Mouse (Mus musculus) testis, postnatal 14 days (tissue): ENCODE results near the gene Asxl1.

Source experiments
- DNase-seq: peaks from one replicate; pipeline ENCODE4 v3.0.0; 2021; ENCODE audit warnings: low spot score

Gene Asxl1

DNA sequence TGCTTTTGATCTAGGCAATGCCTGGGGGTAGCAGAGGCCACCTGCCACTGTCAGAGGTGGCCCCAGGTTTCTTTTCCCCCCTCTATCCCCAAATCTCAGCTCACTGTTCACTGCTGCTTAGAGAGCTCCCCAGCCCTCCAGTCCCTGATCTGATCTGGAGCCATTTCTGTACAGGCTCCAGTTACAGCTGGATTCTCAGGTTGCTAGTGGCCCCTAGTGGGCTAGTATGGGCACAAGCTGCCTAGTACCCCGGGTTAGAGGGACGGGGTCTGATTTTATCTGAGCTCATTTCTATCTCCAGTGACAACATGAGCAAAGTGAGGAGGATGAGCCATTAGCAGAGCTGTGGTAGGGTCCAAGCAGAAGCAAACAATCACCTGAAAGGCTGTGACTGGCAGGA is 69.0 kb downstream of the Asxl1 start:
- DNase-seq: no peak

DNA sequence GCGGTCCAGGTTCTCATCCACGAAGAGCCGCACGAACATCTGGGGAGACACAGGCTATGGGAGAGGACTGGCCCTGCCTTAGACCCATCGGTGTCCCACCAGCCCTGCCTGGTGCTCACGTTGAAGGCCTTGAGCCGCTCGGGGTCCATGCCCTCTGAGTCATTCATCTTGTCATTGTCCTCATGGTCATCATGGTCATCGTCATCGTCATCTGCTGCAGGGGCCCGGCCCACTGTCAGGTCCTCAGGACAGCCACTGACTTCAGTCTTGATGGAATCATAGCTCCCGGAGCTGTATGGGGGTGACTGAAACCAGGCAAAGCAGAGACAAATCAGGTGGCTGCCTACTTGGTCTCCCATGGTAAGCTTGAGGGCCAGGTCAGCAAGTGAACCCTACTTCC is 72.2 kb downstream of the Asxl1 start:
- DNase-seq: no peak

DNA sequence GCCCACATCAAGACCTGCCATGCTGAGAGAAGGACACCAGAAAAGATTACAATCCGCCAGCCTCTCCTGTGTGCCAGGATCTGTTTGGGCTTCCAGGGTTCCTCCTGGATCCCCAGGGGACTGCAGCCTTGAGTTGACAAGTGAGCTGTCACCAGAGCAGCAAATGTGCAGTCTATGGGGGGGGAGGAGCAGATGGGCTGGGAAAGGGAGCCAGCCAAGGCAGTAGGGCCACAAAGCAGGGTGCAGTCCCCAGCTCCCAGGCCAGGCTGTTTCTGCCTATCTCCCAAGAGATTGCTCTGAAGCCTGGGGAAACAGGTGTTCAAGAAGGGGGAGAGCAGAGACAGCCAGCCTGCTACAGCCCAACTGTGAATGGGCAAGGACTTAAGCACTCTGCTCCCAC is 72.8 kb downstream of the Asxl1 start:
- DNase-seq: no peak

DNA sequence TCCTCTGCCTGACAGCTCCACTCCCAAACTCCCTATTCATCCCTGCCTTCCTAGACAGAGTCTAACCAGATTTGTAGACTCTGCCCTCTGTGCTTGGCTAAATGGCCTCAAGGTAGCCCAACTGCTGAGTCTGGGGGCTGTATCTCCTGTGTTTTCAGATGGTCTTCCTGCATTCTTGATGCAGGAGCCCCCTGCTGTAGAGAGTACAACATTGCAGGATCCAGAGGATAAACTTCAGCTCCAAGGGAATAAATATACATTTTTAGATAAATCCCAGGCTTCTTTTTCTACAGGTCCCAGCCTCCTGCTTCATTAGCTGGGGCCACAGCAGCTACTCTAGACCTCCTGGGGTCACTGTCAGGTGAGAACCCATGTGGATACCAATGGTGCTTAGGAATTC is 75.6 kb downstream of the Asxl1 start:
- DNase-seq: no peak

DNA sequence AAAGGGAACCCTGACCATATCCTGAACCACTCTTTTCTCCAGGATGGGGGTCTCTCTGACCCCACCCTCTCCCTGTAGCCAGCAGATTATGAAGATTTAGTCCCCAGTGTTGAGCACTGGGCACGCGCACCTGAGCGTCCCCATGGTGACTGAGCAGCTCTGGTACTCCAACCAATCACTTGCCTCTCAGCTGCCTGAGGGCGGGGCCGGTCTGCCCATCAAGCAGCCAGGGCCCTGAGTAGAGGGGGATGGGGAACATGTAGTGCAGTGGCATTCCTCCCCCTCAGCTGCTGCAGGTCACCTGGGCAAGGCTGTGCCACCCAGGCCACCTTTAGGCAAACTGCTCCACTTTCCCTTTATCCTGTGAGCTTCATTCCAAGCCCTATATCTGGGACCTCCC is 76.4 kb downstream of the Asxl1 start:
- DNase-seq: no peak

DNA sequence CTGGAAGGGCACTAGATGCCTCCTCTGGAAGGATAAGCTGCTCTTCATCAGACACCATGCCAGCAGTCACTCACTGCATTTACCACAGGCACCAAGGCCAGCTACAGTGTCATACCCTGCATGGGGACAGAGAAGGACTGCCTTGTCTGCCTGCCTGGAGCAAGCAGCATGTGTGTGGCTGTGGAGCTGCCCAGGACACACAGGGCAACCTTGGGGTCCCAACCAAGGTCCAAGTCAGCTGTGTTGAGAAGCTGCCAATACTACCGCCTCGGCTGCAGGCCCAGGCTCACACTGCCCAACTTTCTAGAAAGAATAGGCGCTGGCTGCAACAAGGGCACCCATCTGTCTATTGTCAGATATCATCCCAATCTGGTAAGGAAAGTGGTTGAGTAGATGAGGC is 77.5 kb downstream of the Asxl1 start:
- DNase-seq: no peak

DNA sequence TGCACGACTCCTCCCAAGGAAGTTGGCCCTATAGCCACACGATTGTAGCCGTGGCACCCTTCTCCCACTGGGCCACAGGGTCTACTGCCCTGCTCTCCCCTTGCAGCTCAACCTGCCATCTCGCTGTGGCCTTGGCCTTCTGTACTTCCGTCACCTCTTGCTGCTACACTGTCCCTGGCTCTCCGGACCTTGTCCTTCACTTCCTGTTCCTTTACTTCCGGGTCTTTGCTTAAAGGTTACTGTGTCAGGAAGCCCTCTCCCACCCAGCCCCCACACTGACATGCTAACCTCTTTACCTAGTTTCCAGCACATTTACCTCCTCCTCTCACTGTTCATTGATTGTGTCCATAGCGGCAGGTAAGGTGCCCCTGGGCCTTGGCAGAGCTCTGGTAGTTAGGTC is 78.9 kb downstream of the Asxl1 start:
- no peak for DNase-seq

DNA sequence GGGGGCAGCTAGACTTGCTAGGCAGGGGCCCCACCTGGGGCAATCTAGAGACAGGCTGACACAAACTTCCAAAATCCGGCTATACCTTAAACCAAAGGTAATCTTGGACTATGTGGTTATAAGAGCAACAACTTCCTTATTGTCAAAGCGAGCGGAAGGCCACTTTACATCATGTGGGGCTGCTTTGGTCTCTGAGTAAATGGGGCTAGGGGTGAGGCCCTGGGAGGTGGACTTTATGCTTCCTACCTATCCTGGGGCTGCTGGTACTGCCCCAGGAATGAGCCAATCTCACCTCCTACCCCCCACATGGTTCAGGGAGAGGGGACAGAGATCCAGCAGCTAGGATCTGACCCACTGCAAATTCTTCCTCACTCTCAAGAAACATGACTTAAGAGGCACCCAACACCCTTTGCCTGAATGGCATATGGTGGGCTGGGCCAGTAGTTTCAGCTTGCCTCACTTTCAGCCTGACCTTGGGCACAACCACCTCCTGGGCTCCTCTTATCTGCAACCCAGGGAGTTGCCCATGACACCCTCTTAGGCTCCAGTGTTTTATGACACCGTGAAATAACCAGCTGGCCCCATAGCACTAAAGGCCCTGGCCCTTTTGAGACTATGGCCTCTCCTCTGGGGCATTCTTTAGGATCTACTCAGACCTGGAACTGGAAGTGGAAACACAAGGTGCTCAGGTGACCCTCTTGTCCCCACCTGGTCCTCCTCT is 79.7 kb downstream of the Asxl1 start:
- no peak for DNase-seq

DNA sequence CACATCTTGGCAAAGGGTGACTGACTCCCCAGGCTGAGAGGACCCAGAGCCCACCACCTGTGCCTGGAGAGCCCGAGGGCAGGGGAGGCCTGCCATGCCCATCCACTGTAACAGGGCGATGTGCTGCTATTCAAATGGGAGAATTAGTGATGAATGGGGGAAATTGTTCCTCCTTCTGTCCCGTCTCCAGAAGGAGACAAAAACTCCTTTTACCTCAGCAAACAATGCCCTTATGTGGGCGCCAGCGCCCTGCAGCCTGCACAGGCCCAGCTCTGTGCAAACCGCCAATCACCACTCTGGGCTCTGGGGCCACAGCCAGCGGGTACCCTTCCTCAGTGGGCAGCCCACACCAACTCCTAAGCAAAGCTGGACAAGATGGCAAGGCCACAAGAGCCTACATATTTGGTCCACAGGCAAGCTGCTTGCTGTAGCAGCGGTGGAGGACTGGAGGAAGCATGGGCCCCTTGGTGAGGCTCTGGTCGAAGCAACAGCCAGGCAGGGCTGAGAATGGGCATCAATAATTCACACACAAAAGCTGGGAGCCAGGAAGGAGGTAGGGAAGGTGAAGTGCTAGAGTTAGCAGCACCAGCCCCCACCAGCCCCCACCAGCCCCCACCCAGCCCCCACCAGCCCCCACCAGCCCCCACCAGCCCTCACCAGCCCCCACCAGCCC is 80.5 kb downstream of the Asxl1 start:
- DNase-seq: no peak

DNA sequence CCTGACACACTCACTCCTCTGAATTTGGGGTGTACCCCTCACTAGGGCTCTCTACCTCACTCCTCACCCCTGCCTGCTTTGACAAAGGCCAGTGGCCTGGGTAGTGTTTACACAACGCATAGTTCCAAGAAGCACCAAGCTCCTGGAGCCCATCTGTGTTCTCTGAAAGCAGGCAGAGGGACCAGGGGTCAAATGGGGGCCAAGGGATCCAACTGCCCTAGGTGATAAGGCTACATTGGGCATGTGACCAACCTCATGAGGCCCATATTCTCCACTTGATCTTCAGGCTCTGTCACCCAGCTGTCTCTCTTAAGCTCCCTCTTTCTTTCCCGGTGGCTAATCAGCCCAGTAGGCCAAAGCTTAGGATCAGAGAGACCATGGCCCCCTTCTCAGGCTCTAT is 81.3 kb downstream of the Asxl1 start:
- DNase-seq: no peak

DNA sequence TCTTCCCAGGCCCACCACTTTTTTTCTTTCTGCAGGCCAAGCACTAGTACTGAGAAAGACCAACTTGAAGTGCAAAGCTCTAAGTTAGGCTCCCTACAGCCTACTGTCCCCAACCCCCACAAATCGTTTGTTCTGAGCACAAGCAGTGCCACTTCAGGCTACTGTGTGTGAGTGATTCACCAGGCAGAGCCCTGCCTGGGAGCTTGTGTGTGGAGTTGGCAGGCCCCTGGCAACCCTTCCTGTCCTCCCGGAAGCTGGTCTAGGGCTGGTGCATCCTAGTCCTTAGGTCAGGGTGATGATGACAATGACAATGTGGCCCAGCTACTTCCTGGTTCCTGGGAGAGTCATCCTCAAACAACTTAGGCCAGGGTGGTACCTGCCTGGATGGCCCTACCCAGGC is 82.9 kb downstream of the Asxl1 start:
- no peak for DNase-seq

DNA sequence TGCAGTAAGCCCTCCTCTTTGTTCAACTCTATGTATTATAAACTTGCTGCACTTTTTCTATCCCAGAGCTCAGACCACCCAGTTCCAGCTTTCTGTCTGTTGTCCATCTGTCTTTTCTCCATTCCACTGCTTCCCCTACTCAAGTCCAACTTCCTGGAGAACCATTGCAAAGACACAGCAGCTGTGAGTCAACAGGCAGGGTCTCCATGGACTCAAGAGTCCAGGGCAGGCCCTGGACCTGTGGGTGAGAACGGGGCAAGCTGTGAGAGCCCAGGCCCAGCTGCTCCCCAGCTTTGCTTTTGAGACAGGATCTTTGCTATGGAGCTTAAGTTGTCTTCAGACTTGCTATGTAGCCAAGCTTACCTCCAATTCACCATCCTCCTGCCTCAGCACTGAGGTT is 84.9 kb downstream of the Asxl1 start:
- no peak for DNase-seq

DNA sequence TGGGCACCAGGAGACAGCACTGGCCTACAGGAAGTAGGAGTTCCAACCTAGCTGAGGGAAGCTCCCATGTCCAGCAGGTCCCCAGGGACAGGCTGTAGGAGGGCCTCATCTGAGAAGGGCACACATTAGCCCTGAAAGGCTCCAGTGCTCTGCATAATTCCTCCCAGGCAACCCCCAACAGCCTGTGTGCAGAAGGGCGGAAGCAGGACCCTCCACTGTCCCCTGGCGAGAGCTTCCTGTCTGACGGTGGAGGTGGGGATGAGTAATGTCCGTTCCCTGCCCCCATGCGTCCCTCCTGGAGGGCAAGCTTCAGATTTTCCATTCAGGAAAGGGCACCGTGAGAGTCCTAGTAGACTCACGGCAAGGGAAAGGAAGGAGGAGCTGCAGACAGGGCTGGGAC is 86.9 kb downstream of the Asxl1 start:
- no peak for DNase-seq

DNA sequence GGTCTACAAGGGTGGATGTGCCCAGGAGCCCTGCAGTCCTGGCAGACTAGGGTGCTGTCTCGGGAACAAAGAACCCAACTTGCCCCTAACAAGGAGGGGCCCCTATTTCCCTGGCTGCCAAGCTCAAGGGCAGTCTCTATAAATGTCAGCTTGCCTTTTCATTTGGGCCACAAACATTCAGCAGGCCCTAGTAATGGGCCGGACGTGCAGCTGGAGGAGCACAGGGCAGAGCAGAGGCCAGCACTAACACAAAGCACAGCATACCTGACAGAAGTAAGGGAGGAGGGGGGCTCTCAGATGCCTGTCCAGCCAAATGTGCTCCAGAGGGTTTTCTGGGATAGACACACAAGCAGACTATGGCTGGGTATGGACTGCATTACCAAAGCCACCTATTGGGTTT is 88.2 kb downstream of the Asxl1 start:
- no peak for DNase-seq

DNA sequence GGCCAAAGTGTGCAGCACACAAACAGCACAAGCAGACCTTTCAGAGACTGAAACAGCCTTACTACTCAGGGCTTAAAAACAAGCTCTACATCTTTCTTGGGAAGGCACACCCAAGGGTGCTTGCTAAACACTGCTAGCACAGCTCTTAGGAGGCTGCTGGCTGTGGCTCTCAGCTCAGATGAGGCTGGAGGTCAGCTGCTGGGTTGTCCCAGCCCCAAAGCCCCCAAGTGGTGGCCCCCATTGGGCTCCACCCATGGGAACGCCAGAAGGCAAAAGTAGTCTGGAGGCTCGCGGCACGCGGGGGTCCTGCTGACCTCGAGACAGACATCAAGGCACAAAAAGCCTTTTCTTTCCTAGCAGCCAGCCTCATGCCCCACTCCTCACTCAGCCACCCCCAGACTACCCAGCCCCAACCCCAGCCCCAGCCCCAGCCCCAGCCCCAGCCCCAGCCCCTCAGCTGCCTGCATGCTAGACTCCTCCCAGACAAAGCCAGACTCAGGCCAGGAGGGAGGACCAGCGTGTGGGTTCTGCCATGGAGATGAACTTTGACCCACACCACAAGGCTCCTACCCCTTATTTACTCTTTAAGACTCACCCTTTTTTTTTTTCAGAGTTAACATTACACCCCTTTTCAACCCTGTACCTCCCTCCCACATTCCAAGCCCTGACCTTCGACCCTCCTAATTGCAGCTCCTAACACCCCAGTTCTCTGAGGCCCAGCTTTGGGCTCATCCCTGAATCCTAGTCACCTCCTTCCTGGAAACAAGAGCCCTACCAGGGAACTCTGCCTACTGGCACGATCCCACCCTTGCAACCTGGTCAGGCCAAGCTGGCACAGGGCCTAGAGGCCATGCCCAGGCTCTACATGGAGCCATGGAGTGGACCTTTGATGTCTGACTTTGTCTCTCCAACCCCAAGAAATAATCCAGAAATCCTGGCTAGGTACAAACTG is 89.5 kb downstream of the Asxl1 start:
- DNase-seq: no peak

DNA sequence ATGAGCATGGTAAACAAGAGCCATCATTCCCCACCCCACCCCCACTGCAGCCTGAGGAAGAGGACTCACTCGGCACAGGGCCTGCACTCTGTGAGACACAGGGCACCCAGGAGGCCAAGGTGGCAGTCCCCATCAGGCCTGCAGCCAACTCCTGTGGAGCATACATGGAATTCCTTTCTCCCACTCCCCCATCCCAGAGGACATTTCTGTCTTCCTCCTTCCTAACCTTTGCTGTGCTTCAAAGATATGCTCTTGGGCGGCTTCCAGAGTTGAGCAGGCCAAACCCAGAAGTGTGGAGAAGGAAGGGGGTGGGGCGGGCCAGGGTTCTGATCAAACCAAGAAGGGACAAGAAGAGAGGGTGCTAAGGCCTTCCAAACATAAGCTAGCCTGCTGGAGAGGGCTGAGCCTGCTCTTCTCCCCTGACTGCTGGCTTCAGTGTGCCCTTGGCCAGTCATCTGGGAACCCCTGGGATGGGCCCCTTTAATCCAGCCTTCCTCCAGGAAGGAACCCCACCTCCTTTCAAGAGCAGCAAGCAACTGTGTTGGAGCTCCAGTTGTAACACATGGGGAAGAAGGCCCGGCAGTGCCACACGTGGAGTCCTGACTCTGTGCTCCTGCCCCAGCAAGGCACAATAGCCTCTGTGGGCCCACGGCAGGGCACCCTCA is 91.1 kb downstream of the Asxl1 start:
- peak; percentile 75 for DNase-seq

DNA sequence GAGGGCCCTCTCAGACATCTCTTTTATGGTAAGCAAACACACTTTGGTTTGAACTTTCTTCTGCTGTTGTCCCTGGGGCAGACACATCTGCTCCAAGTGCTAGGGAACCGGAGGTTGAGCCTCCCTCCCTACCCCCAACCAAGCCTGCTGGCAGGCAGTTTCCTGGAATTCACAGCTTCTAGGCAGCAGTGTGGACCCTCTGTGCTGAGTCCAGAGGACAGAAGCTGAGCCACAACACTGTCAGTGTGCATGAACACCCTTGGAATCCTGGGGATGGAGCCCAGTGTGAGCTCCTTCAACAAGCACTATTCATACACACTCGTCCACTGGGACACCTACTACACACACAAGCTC is 91.7 kb downstream of the Asxl1 start:
- no peak for DNase-seq

DNA sequence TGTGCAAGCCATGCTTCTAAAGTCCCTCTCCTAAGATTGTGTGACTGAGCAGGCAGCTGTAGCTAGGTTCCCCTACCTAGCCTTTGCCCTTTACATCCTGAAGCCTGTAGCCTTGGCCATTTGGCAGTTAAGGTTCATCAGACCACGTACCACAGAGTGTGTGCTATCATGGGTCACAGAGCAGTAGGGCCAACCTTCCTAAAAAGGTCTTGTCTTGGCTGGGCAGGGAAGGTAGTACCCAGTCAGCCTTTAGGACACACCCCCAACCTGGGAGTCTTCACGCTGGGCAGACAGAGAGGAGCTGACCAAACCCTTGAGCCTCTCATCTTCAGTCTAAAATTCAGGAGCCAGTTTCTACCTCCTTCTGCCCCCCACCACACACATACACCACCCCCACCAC is 95.1 kb downstream of the Asxl1 start:
- no peak for DNase-seq

DNA sequence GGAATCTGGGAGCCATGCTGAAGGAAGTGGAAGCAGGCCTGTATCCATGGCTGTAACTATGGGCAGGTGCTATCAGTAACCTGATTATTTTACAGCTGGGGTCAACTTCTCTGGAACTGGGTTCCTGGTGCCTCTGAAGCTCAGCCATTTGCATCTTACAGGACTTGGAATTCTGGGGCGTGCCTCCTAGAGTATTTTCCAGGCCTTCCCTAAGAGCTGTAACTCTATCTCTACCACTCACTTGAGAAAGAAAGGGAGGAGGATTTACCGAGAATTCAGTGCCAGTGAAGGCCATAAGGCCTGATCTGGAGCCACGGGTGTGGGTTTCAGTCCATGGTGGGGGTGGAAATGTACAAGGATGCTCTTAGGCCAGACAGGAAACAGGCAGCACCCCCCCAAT is 95.6 kb downstream of the Asxl1 start:
- no peak for DNase-seq

DNA sequence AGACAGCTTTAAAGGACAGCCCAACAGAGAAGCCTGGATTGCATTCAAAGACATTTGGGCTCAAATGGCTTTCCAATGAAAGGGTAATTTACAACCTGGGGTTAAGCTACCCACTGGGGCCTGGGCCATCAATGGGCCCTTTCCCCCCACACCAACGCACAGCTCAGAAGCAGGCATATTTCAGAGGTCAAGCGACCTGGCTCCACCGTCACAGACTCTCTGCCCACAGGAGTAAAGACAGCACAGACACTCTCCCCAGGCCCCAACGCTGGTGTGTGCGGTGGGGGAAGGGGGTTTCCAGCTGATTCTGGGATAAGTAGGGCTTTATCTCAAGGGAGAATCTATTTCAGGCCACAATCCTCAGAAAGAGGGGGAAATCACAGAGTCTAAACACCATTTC is 97.1 kb downstream of the Asxl1 start:
- no peak for DNase-seq

DNA sequence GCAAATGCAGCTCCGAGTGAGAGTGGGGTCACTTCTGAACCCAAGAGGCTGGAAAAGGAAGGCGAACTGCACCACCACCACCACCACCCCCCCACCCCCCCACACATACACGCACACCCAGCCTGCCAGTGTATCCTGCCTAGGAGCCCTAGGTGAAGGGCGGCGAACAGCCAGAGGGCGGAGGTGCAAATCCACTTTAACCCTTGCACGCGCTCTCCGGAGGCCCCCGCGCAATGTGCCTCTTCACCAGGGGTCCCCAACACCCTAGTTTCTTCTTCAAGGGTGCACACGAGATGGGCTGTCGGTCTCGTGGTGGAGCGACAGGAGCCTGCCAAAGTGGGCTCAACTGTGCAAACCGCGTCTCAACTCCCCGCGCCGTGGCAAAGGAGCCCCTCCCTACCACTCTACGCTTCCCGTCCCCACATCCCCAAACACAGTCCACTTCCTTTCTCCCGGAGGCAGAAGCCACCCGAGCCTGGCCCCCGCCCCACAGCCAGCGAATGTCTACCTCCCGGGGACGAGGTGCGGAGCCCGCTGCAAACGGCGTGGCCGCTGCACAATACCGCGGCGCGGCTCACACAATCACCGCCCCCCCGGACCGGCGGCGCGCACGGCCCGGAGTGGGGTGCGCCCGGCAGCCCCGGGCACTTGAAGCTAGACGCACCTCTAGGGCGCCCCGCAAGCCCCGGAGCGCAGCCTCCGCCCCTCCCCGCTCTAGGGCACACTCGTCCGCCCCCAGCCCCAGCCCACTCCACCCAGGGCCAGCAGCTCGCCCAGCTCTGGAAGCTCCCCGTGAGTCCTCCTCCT is 98.0 kb downstream of the Asxl1 start:
- no peak for DNase-seq
